Mouse (Mus musculus) CH12.LX (cell line): Measurements from ENCODE around the gene Fgfr4. TPM values are rescaled to one million over a fixed set of nuclear protein-coding genes. Genes with fewer than 3 reads are reported as not detected.

Experiments
- DNase-seq: peaks from one replicate; pipeline ENCODE4 v3.0.0-alpha.2; 2013; ENCODE audit errors: extremely low read depth
- H3K27ac ChIP-seq: 2 replicates; pipeline ENCODE4 v1.5.1; 2012; ENCODE audit warnings: low read depth, mild to moderate bottlenecking, control low read depth, moderate library complexity; ENCODE audit not compliant: insufficient read depth
- H3K27me3 ChIP-seq: replicated peaks from 2 replicates; pipeline ENCODE3; 2012; ENCODE audit warnings: inconsistent platforms
- H3K36me3 ChIP-seq, 2 experiments: replicated peaks in 1 of 2; 2 replicates each; pipeline versions ENCODE3 to v1.6.1; 2012; ENCODE audit warnings: inconsistent platforms in 1 of 2, low read length in 1 of 2, mild to moderate bottlenecking in 1 of 2, mixed read lengths in 1 of 2, moderate library complexity in 1 of 2; ENCODE audit not compliant: control insufficient read depth in 1 of 2, insufficient read depth in 1 of 2
- H3K4me1 ChIP-seq, 2 experiments: 2 replicates each; pipeline ENCODE4 v1.6.1; 2012; ENCODE audit warnings: inconsistent platforms in 1 of 2, moderate library complexity in 1 of 2; ENCODE audit not compliant: insufficient read depth in 2 of 2, control insufficient read depth in 1 of 2
- H3K4me2 ChIP-seq: 2 replicates; pipeline ENCODE4 v1.6.1; 2012; ENCODE audit warnings: low read depth, mild to moderate bottlenecking, control low read depth; ENCODE audit not compliant: poor library complexity, insufficient read depth, severe bottlenecking
- H3K4me3 ChIP-seq, 3 experiments: fragments of 150-350 bp in 1 of 3; sonication (generic) in 1 of 3; replicated peaks in 1 of 3; 2 replicates each; pipeline versions ENCODE3 to v1.5.1; 2011 to 2012; ENCODE audit warnings: low read depth in 2 of 3, low read length in 2 of 3, mild to moderate bottlenecking in 2 of 3, moderate library complexity in 2 of 3, control low read depth in 1 of 3, improper control_type of control experiment in 1 of 3, inconsistent platforms in 1 of 3, mixed read lengths in 1 of 3; ENCODE audit not compliant: poor library complexity in 1 of 3
- H3K79me2 ChIP-seq: replicated peaks from 2 replicates; pipeline ENCODE4 v1.6.1; 2012; ENCODE audit warnings: mild to moderate bottlenecking, moderate library complexity; ENCODE audit not compliant: control insufficient read depth, poor library complexity, insufficient read depth, severe bottlenecking; ENCODE audit errors: extremely low read depth
- H3K9ac ChIP-seq: 2 replicates; pipeline ENCODE4 v1.6.1; 2012; ENCODE audit warnings: low read depth, mild to moderate bottlenecking, control low read depth, moderate library complexity; ENCODE audit not compliant: insufficient read depth
- H3K9me3 ChIP-seq: replicated peaks from 2 replicates; pipeline ENCODE3; 2012; ENCODE audit warnings: low read length, inconsistent platforms, mixed read lengths
- CTCF ChIP-seq, 2 experiments: IDR thresholded peaks in 1 of 2; conservative IDR thresholded peaks in 1 of 2; 2 replicates each; pipeline ENCODE4 v1.5.1; 2011 to 2012; ENCODE audit warnings: low read depth in 2 of 2, low read length in 2 of 2, improper control_type of control experiment in 1 of 2, inconsistent platforms in 1 of 2, mild to moderate bottlenecking in 1 of 2, moderate library complexity in 1 of 2
- EP300 ChIP-seq: IDR thresholded peaks from 2 replicates; pipeline ENCODE4 v1.6.1; 2011; ENCODE audit warnings: low read length, improper control_type of control experiment
- GABPA ChIP-seq: IDR thresholded peaks from 2 replicates; pipeline ENCODE4 v1.6.1; 2012; ENCODE audit warnings: low read depth, low read length, improper control_type of control experiment, inconsistent platforms; ENCODE audit not compliant: insufficient replicate concordance
- HCFC1 ChIP-seq: IDR thresholded peaks from 2 replicates; pipeline ENCODE4 v1.6.1; 2012; ENCODE audit warnings: low read depth, mild to moderate bottlenecking, inconsistent platforms, low read length, improper control_type of control experiment
- IRF4 ChIP-seq: IDR thresholded peaks from 2 replicates; pipeline ENCODE4 v1.6.1; 2014; ENCODE audit warnings: low read depth, mild to moderate bottlenecking, inconsistent platforms, low read length, improper control_type of control experiment
- JUN ChIP-seq: IDR thresholded peaks from 2 replicates; pipeline ENCODE4 v1.6.1; 2011; ENCODE audit warnings: low read depth, mild to moderate bottlenecking, low read length, improper control_type of control experiment, moderate library complexity; ENCODE audit not compliant: insufficient read depth
- JUND ChIP-seq: conservative IDR thresholded peaks from 2 replicates; pipeline ENCODE4 v1.6.1; 2011; ENCODE audit warnings: low read depth, low read length, improper control_type of control experiment
- MAZ ChIP-seq: IDR thresholded peaks from 2 replicates; pipeline ENCODE4 v1.6.1; 2012; ENCODE audit warnings: low read depth, mild to moderate bottlenecking, inconsistent platforms, low read length, improper control_type of control experiment, moderate library complexity
- MEF2A ChIP-seq: IDR thresholded peaks from 2 replicates; pipeline ENCODE4 v1.6.1; 2014; ENCODE audit warnings: low read depth, mild to moderate bottlenecking, inconsistent platforms, low read length, improper control_type of control experiment, borderline replicate concordance
- MXI1 ChIP-seq: IDR thresholded peaks from 2 replicates; pipeline ENCODE4 v1.6.1; 2011; ENCODE audit warnings: mild to moderate bottlenecking, low read depth, low read length, improper control_type of control experiment
- PAX5 ChIP-seq: IDR thresholded peaks from 2 replicates; pipeline ENCODE4 v1.6.1; 2012; ENCODE audit warnings: low read length, inconsistent platforms, mixed read lengths
- POLR2A ChIP-seq: IDR thresholded peaks from 2 replicates; pipeline ENCODE4 v1.6.1; 2011; ENCODE audit warnings: low read depth, mild to moderate bottlenecking, improper control_type of control experiment, low read length
- RCOR1 ChIP-seq: conservative IDR thresholded peaks from 2 replicates; pipeline ENCODE4 v1.6.1; 2012; ENCODE audit warnings: low read depth, mild to moderate bottlenecking, inconsistent platforms, low read length, improper control_type of control experiment
- SIN3A ChIP-seq: IDR thresholded peaks from 2 replicates; pipeline ENCODE4 v1.6.1; 2012; ENCODE audit warnings: low read length, improper control_type of control experiment, inconsistent platforms
- TBP ChIP-seq: conservative IDR thresholded peaks from 2 replicates; pipeline ENCODE4 v1.6.1; 2011; ENCODE audit warnings: low read depth, low read length, improper control_type of control experiment
- ZC3H11A ChIP-seq: IDR thresholded peaks from 2 replicates; pipeline ENCODE4 v1.6.1; 2012; ENCODE audit warnings: low read depth, mild to moderate bottlenecking, inconsistent platforms, low read length, improper control_type of control experiment
- ZKSCAN1 ChIP-seq: IDR thresholded peaks from 2 replicates; pipeline ENCODE4 v1.6.1; 2012; ENCODE audit warnings: low read depth, inconsistent platforms, low read length, improper control_type of control experiment, borderline replicate concordance
- ZMIZ1 ChIP-seq: IDR thresholded peaks from 2 replicates; pipeline ENCODE4 v1.6.1; 2012; ENCODE audit warnings: low read depth, mild to moderate bottlenecking, inconsistent platforms, low read length, improper control_type of control experiment
- ZNF384 ChIP-seq: IDR thresholded peaks from 2 replicates; pipeline ENCODE4 v1.6.1; 2012; ENCODE audit warnings: low read depth, low read length, improper control_type of control experiment, inconsistent platforms
- dilution Hi-C: fragments of 300-500 bp; cut with MboI; formaldehyde crosslinking; loops from 2 replicates; pipeline ENCODE4 v1.14.3; 2020; ENCODE audit warnings: low sequenced_read_pairs; ENCODE audit not compliant: extremely low pct_unique_long_range_greater_than_20kb, extremely low pct_ligation_motif_present
- in situ Hi-C: fragments of 300-500 bp; cut with MboI; formaldehyde crosslinking; loops from 3 replicates; pipeline ENCODE4 v1.14.3; 2019; ENCODE audit warnings: low sequenced_read_pairs, low pct_ligation_motif_present, low pct_unique_long_range_greater_than_20kb, mixed read lengths
- polyA plus RNA-seq: library from polyadenylated mRNA; unstranded; fragments of >175 nt; gene quantifications from 2 replicates; pipeline ENCODE4 v1.2.1, GENCODE M21; 2012; ENCODE audit warnings: low read depth; ENCODE audit not compliant: insufficient read length
- total RNA-seq, 2 experiments: library from RNA; depleted of rRNA; stranded (reverse); fragments of 300-350 nt in 1 of 2; fragments of >200 nt in 1 of 2; gene quantifications; 2 replicates each; pipeline ENCODE4 v1.2.3; 2012 to 2014

Gene Fgfr4
- total and polyA plus RNA-seq, 3 experiments, result not detected

GRCm38 (mm10) chr13:55153951-55154350 is 1.5 kb downstream of the Fgfr4 start:
- Histone ChIP-seq H3K4me3 (no peak overlapping the region), H3K4me2 (no peak overlapping the region), H3K27ac (no peak overlapping the region), H3K4me1 (no peaks in the 10 kb centered on the region; a peak in 2 of 4 replicates), H3K36me3 (no peaks in the 10 kb centered on the region), H3K9me3 (no peaks in the 10 kb centered on the region)
- in situ Hi-C loops, result no loop called here
- TF ChIP-seq MAZ (no peak), POLR2A (no peak)
- TF ChIP-seq, all 38 proteins: peak for 0
- no peaks in the 10 kb centered on the region for H3K79me2 ChIP-seq
- H3K9ac ChIP-seq, result no peak overlapping the region
- no peak for DNase-seq
- peaks cover 11% of the 10 kb centered on the region for H3K27me3 ChIP-seq
- dilution Hi-C loops, result no loop called here

- dilution Hi-C loops (no loop called here), in situ Hi-C loops (no loop called here)
- Histone ChIP-seq H3K27me3 (peaks cover 4% of the 10 kb centered on the region), H3K9ac (no peak overlapping the region), H3K4me1 (0 out of 4 replicates have a peak, but pooled peaks cover 0 to 3% of the 10 kb centered on the region in 2 experiments), H3K9me3 (no peaks in the 10 kb centered on the region), H3K27ac (no peak overlapping the region), H3K36me3 (no peaks in the 10 kb centered on the region), H3K4me3 (no peak overlapping the region), H3K4me2 (no peak overlapping the region), H3K79me2 (no peaks in the 10 kb centered on the region)
- TF ChIP-seq MXI1 (no peak), MEF2A (no peak), MAZ (no peak), ZKSCAN1 (no peak), CTCF (conservative IDR thresholded peaks at IDR 0.05 in 1 of 2, IDR thresholded peaks at IDR 0.05 in 1 of 2; ENCODE audit: low read depth in 2 of 2, low read length in 2 of 2) (no peak), GABPA (no peak), PAX5 (no peak), ZNF384 (no peak), JUN (no peak), ZC3H11A (no peak), HCFC1 (no peak), RCOR1 (no peak), SIN3A (no peak), JUND (no peak), ZMIZ1 (no peak), IRF4 (no peak), TBP (no peak), EP300 (no peak)
- DNase-seq, result no peak
These were observed 9.9 kb downstream of the Fgfr4 start for GRCm38 (mm10) chr13:55162365-55162764.
